Mouse (Mus musculus): ENCODE data around the gene Duxf3. TPM values are rescaled to one million over a fixed set of nuclear protein-coding genes. Genes with fewer than 3 reads are reported as not detected.
"Not testable (repeated sequence)": the region's sequence is repeated elsewhere in the genome, so short reads cannot be mapped to it uniquely, and the experiment has no call there.

Duxf3 gene
- total RNA-seq (2022): not detected

DNA sequence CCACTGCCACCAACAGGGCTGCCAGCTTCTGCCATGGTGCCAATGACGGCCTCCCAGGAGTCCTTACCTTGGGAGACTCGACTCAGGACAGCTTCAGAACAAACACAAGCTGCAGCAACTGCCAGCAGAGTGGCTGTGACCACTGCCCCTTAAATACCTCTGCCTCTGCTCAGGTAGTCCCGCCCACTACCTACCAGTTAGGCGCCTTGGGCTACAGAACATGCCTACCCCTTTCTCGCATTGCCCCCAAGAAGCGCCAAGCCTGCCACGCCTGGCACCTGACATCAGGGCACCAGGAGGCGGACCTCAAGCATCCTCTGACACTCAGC lies at the start of gene Duxf3:
Gene Duxf3 (minus strand): TSS at position 35 of the 329 bp plus-strand sequence.
- DNase-seq: not testable (repeated sequence)

DNA sequence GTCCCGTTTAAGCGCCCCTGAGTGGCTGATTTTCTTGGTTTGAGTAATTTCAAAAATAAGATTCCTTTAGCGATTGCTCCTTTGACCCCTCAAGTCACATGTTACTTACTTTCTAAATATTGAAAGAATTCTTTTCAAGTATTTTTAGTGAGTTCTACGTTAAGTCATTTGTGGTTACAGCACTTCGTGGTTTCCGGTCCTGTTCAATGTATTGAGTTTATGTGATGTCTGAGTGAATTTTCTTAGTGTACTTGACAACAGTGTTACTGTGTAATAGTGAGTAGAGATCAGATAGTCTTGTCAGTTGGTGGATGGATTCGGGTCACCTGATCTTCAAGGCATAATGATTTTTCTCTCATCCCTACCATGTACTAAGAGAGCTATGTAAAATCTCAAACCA lies 49.8 kb upstream of the Duxf3 start:
- DNase-seq: no peak

DNA sequence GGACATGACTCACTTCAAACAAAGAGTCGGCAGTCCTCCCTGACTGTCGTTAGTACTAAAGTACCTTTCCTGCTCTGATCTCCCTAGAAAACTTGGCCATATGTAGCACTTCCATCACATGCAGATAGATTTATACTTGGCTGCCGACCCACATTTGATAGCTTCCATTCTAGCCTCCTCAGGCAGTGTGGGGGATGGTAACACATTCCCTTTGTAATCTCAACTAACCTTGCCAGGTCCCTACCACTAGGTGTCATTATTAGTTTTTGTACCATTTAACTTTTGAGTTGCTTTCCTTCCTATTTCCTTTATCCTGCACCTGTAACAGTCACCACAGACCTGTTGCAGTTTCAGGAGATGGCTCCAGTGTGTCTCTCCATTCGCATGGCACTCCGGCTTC lies 26.0 kb upstream of the Duxf3 start:
- no peak for DNase-seq

DNA sequence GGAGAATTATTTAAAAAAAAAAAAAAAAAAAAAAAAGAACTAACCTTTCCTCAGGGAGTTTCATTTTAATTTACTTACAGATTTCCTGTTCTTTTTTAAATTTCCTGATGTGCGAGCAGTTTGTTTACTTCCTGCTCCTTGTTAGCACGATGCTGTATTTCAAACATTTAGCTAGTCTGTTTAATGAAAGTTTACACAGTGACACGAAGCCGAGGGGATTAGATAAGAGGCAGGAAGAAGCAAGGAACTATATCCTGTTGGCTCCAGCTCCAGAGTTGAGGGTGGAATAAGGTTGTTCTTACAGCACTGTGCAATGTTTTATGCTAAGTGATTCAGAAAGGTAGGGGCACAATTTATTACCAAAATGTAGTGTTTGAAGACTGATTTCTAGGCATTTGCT lies 23.5 kb upstream of the Duxf3 start:
- no peak for DNase-seq

DNA sequence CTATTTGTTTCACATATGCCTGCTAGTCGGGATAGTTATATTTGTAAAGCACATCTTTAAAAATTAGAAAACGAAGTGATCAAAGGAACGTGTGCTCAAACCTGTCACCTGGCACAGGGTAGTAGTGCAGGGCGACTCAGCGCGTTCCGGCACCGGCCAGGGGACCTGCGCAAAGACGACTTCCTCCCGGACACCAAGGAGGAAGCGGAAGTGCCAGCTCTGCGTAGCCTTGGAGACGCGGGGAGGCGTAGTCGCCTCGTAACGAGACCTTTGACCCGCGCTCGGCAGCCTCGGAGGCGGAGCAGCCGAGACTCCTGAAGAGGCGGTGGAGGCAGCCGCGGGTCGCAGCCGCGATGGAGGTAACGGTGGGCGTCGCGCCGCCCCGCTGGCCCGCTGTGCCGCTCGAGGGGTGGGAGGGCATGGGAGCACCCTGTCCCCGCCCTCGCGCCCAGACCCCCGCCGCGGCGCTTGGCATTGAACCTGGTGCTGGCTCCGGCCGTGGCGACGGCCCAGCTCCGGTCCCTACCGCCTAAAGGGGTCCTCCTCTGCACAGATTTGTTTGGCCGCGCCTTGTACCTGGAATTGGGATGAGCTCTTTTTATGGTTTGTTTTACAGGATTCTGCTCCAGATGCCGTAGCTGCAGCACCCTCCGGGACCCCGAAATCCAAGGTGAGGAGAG lies 22.9 kb upstream of the Duxf3 start, which contains the start of gene Gcc2:
Gene Gcc2 (plus strand): TSS at position 285 of the 680 bp plus-strand sequence.
- DNase-seq: peak; percentile 92

DNA sequence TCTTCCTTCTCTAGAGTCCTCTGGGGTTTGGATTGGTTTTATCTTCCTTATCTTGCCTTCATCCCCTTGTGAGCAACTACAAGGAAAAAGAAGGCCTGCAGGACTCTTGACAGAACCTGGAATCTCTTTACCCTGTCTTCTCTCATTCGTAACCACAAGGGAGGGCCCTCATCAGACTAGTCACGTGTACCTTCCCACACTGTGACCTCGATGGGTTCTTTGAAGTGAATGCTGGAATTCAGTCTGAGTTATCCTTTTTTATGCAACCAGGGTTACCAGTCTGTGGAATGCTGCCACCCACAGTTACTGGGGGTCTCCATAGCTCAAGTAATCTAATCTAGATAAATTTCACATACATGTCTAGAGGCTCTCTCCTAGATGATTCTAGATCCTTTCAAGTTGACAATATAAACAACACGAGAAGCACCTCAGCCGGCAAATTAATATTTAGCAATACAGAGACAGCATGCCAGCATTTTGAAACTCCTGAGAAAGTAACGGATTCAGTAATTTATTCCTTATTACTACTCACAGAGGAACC lies 22.2 kb upstream of the Duxf3 start:
- no peak for DNase-seq

DNA sequence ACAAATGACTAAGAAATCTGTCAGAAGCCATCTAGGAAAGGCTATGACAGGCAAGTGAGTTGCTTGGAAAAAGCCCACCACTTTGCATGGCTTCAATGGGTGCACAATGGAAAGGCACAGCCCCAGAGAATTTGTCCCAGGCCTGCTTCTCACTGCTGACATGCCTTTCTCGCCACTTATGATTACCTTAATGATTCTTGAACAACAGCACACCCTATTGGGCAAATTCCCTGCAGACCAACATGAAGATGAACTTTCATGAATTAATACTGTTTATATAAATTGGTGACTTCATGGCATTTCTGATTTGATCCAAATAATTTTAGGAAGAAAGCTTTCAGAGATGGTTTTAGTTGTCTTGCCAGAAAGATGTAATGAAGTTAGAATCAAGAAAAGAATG lies 17.1 kb upstream of the Duxf3 start:
- DNase-seq: no peak

DNA sequence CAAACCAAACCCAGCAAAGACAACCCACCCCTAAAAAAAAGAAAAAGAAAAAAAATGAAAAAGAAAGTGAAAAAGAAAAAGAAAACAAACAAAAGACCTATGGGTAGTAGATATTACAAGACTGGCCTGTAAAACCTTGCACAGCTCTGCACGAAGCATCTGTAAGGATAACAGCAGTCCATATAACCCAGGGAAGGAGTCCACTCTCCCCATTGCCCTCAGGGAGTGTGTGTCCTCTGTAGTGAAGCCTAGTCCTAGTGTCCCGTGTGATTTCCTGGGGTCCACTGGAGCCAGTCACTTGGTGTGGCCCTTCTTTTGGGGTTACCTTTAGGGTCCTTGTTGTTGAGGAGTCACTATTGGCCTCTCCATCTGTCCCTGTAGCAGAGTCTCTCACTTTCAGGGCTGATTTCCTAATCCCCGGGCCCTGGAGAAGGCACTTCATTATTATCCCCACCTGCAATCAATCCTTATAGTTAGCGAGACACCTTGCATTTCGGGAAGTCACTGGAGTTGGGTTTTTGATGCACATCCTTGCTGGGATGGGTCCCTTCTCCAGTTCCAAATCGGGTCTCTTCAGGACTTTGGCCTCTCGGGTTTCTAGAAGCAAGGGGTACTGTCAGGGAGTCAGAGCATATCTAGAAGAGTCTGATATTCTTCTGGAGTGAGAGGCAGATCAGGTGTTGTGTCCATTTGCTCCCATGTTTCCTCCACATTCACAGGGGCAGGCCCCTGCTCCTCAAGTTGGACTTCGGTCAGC lies 6.7 kb upstream of the Duxf3 start:
- DNase-seq: not testable (repeated sequence)

DNA sequence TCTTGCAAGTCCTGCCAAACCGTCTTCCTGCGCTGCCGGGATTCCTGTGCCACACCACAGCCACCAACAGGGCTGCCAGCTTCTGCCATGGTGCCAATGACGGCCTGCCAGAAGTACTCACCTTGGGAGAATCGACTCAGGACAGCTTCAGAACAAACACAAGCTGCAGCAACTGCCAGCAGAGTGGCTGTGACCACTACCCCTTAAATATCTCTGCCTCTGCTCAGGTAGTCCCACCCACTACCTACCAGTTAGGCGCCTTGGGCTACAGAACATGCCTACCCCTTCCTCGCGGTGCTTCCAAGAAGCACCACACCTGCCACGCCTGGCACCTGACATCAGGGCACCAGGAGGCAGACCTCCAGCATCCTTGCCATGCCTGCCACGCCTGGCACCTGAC lies 4.1 kb upstream of the Duxf3 start, which contains the start of gene Gm4981:
Gene Gm4981 (minus strand): TSS at position 89 of the 400 bp plus-strand sequence.
- no peak for DNase-seq

DNA sequence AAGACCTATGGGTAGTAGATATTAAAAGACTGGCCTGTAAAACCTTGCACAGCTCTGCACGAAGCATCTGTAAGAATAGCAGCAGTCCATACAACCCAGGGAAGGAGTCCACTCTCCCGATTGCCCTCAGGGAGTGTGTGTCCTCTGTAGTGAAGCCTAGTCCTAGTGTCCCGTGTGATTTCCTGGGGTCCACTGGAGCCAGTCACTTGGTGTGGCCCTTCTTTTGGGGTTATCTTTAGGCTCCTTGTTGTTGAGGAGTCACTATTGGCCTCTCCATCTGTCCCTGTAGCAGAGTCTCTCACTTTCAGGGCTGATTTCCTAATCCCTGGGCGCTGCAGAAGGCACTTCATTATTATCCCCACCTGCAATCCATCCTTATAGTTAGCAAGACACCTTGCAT lies 2.5 kb upstream of the Duxf3 start:
- not testable (repeated sequence) for DNase-seq

DNA sequence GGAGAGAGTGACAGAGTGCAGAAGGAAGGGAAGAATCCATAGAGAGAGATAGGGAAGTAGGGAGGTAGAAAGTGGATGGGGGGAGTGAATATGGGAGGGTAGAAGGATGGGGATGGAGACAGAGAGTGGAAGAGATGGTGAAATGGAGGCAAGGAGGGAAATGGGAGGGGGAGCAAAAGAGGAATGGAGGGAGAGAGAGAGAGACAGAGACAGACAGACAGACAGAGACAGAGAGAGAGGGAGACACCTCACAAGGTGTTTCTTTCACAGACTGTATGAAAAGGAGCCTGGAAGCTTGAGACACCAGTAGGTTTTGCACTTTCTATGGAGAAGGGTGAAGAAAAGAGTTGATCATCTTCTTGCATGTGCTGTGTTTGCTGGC lies 1.3 kb upstream of the Duxf3 start:
- DNase-seq: not testable (repeated sequence)

DNA sequence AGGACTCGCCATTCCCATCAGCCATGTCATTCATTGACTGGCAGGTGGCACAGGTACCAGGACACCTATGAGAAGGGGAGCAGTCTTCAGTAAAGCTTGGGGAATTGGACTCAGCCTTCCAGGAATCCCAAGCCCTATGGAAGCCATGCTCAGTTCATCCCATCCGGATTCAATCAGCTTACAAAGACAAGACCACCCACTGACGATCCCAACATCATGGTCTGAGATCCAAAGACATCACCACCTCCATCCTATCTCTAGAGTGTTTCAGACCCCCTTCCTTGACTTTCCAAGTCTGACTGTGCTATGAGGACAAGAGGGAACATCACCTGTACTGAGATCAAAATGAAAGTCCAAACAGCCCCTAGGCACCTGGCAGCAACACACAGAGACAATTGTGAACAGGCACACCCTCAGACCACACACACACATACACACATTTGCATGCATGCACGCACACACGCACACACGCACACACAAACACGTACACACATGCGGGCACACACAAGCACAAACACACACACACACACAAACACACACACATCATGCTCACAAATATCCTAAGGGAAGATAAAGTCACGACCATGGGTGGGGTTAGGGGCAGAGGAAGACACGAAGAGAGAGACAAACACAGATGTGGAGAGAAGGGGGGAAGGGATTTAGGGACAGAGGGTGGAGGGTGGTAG lies 722 bp upstream of the Duxf3 start:
- not testable (repeated sequence) for DNase-seq

DNA sequence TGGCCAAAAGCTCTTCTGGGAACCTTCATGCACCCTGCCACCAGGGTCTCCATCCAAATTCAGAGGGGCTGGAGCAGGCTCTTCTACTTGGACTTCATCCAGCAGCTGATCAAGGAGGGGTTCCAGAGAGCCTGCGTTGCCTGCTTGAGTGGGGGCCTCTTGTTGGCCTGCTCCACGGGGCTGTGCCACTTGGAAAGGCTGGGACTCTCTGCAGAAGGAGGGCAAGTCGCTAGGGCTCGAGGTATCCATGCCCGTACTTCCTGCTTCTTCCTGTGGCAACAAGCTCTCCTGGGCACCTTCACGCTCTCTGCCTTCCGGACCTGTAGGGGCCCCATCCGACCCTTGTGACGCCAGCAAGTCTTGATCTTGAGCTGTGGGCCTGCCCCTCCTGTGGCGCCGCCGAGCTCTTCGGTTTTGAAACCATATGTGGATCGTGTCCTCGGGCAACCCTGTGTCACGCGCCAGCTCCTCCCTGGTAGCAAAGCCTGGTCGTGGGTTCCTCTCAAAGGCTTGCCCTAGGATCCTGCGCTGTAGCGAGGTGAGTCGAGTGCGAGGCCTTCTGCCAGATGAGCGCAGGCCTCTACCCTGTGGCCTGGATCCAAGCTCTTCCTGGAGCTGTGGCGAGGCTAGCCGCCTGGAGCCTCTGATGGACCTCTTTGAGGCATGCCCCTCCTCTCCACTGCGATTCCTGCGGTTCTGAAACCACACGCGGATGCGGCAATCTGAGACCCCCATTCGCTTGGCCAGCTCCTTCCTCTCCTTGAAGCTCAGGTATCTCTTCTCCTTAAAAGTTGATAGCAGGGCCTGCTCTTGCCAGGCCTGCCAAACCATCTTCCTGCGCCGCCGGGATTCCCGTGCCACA lies 465 bp downstream of the Duxf3 start:
- peak; percentile 72 for DNase-seq

DNA sequence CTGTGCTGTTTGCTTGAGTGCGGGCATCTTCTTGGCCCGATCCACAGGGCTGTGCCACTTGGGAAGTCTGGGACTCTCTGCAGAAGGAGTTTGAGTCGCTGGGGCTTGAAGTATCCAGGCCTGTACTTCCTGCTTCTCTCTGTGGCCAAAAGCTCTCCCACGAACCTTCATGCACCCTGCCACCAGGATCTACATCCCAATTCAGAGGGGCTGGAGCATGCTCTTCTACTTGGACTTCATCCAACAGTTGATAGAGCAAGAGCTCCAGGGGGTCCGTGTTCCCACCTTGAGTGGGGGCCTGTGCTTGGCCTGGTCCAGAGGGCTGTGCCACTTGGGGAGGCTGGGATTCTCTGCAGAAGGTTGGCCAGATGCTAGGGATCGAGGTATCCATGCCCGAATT lies 1.4 kb downstream of the Duxf3 start:
- peak; percentile 49 for DNase-seq

DNA sequence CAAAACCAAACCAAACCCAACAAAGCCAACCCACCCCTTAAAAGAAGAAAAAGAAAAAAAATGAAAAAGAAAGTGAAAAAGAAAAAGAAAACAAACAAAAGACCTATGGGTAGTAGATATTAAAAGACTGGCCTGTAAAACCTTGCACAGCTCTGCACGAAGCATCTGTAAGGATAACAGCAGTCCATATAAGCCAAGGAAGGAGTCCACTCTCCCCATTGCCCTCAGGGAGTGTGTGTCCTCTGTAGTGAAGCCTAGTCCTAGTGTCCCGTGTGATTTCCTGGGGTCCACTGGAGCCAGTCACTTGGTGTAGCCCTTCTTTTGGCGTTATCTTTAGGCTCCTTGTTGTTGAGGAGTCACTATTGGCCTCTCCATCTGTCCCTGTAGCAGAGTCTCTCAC lies 2.5 kb downstream of the Duxf3 start:
- not testable (repeated sequence) for DNase-seq

DNA sequence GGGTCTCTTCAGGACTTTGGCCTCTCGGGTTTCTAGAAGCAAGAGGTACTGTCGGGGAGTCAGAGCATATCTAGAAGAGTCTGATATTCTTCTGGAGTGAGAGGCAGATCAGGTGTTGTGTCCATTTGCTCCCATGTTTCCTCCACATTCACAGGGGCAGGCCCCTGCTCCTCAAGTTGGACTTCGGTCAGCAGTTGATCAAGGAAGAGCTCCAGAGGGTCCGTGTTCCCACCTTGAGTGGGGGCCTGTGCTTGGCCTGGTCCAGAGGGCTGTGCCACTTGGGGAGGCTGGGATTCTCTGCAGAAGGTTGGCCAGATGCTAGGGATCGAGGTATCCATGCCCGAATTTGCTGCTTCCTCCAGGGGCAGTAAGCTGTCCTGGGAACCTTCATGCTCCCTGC lies 4.7 kb downstream of the Duxf3 start:
- not testable (repeated sequence) for DNase-seq

DNA sequence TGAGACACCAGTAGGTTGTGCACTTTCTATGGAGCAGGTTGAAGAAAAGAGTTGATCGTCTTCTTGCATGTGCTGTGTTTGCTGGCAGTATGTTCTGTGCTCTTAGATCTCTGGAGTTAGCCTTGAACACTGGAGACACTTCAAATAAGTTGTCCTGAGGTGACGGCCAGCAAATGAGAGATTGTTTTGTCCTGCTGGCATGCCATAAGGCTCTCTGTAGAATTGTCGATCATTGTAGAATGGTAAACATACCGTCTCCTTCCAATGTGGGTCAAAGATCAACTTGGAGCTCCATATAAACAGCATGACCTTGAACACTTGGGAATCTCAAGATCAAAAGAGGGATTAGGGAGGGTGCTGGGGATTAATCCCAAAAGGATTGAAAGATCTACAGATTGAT lies 6.1 kb downstream of the Duxf3 start:
- not testable (repeated sequence) for DNase-seq

DNA sequence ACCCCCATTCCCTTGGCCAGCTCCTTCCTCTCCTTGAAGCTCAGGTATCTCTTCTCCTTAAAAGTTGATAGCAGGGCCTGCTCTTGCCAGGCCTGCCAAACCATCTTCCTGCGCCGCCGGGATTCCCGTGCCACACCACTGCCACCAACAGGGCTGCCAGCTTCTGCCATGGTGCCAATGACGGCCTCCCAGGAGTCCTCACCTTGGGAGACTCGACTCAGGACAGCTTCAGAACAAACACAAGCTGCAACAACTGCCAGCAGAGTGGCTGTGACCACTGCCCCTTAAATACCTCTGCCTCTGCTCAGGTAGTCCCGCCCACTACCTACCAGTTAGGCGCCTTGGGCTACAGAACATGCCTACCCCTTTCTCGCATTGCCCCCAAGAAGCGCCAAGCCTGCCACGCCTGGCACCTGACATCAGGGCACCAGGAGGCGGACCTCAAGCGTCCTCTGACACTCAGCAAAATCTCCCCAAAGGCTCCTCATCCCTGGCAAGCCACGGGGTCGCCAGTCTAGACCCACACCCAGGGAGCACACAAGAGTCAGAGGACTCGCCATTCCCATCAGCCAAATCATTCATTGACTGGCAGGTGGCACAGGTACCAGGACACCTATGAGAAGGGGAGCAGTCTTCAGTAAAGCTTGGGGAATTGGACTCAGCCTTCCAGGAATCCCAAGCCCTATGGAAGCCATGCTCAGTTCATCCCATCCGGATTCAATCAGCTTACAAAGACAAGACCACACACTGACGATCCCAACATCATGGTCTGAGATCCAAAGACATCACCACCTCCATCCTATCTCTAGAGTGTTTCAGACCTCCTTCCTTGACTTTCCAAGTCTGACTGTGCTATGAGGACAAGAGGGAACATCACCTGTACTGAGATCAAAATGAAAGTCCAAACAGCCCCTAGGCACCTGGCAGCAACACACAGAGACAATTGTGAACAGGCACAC lies 7.4 kb downstream of the Duxf3 start, which contains the start of gene AW822073:
Gene AW822073 (minus strand): TSS at position 104 of the 959 bp plus-strand sequence.
- not testable (repeated sequence) for DNase-seq

DNA sequence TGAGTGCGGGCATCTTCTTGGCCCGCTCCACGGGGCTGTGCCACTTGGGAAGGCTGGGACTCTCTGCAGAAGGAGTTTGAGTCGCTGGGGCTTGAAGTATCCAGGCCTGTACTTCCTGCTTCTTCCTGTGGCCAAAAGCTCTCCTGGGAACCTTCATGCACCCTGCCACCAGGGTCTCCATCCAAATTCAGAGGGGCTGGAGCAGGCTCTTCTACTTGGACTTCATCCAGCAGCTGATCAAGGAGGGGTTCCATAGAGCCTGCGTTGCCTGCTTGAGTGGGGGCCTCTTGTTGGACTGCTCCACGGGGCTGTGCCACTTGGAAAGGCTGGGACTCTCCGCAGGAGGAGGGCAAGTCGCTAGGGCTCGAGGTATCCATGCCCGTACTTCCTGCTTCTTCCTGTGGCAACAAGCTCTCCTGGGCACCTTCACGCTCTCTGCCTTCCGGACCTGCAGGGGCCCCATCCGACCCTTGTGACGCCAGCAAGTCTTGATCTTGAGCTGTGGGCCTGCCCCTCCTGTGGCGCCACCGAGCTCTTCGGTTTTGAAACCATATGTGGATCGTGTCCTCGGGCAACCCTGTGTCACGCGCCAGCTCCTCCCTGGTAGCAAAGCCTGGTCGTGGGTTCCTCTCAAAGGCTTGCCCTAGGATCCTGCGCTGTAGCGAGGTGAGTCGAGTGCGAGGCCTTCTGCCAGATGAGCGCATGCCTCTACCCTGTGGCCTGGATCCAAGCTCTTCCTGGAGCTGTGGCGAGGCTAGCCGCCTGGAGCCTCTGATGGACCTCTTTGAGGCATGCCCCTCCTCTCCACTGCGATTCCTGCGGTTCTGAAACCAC lies 8.3 kb downstream of the Duxf3 start:
- peak; percentile 64 for DNase-seq

DNA sequence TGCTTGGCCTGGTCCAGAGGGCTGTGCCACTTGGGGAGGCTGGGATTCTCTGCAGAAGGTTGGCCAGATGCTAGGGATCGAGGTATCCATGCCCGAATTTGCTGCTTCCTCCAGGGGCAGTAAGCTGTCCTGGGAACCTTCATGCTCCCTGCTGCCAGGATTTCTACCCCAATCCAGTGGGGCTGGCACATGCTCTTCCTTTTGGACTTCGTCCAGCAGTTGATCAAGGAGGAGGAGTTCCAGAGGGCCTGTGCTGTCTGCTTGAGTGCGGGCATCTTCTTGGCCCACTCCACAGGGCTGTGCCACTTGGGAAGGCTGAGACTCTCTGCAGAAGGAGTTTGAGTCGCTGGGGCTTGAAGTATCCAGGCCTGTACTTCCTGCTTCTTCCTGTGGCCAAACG lies 9.3 kb downstream of the Duxf3 start:
- not testable (repeated sequence) for DNase-seq
